In genomic region chr3:32638240-32638639, GRCm38 (mm10) we compare ENCODE assay signal across 14 mouse cellular contexts. TPM values are rescaled to one million over a fixed set of nuclear protein-coding genes. Genes with fewer than 3 reads are reported as not detected.
DNase-seq lines count a peak whose midpoint lies in the region; ATAC-seq lines count a peak whose summit lies in the region.
"Had no signal": no experiment of that assay in that cellular context is flagged by ENCODE, and none has a peak within 500 bp of the region (broad histone marks: within the 10 kb centered on the region; RNA-seq: fewer than 3 reads in every experiment).

No protein-coding gene starts in this region.

- DNase-seq in heart, adult 18-20 months = peak; percentile 38 to 72
- no peak for DNase-seq in heart, postnatal 36 days
- peak; percentile 39 for DNase-seq in Muller cell, postnatal 12 days (ENCODE audit: inconsistent ontology term)
- DNase-seq in kidney, postnatal 10 days = peak; percentile 59
- DNase-seq in urinary bladder, postnatal 25 days (ENCODE audit: low spot score) = no peak
- DNase-seq in embryo, embryonic 11 days = no peak
- DNase-seq: adrenal gland, postnatal 25 days; cerebellum, adult 8-10 months; retina, postnatal 1 day had no signal

- H3K4me2 ChIP-seq in heart, embryonic 15.5 days = no peak overlapping the region; the same call in 1 of the 2 replicates
- H3K4me2 ChIP-seq: embryonic facial prominence, embryonic 12.5 days; forebrain, embryonic 15.5 days had no signal

- H3K27me3 ChIP-seq in heart, embryonic 15.5 days = no peaks in the 10 kb centered on the region
- H3K27me3 ChIP-seq: embryonic facial prominence, embryonic 12.5 days; forebrain, embryonic 15.5 days had no signal

- peak; percentile 58 for ATAC-seq in heart, embryonic 15.5 days (replicated peaks; ENCODE audit: insufficient number of reproducible peaks, insufficient read depth, low FRiP score, low read depth)
- no peak for ATAC-seq in granulocyte monocyte progenitor cell, adult 5-6 weeks (replicated peaks; ENCODE audit: poor library complexity, severe bottlenecking)
- ATAC-seq: forebrain, embryonic 15.5 days had no signal

- intact Hi-C loops in heart, postnatal 36 days (cut with DNase I) = no loop called here

- no peak overlapping the region for H3K9ac ChIP-seq in heart, embryonic 15.5 days
- H3K9ac ChIP-seq: embryonic facial prominence, embryonic 12.5 days; forebrain, embryonic 15.5 days had no signal

- no peaks in the 10 kb centered on the region for H3K4me1 ChIP-seq in heart, embryonic 15.5 days (replicated peaks)
- H3K4me1 ChIP-seq: embryonic facial prominence, embryonic 12.5 days; forebrain, embryonic 15.5 days had no signal

- no peaks in the 10 kb centered on the region for H3K9me3 ChIP-seq in heart, embryonic 15.5 days (replicated peaks)
- H3K9me3 ChIP-seq: embryonic facial prominence, embryonic 12.5 days; forebrain, embryonic 15.5 days had no signal

- WGBS in heart, embryonic 15.5 days = 44% methylated on average over 8 of the region's 8 CpGs

- H3K27ac ChIP-seq in heart, embryonic 15.5 days = peak overlapping the region; percentile 47
- H3K27ac ChIP-seq: embryonic facial prominence, embryonic 12.5 days; forebrain, embryonic 15.5 days; macrophage had no signal

- no peak overlapping the region for H3K4me3 ChIP-seq in heart, embryonic 15.5 days
- H3K4me3 ChIP-seq: embryonic facial prominence, embryonic 12.5 days; forebrain, embryonic 15.5 days had no signal

- H3K36me3 ChIP-seq in heart, embryonic 15.5 days = no peaks in the 10 kb centered on the region
- H3K36me3 ChIP-seq: embryonic facial prominence, embryonic 12.5 days; forebrain, embryonic 15.5 days had no signal

RNA-seq across cellular contexts. Expression of gene Gnb4, which starts 21.9 kb away (rescaled TPM):
- 10 to 100 TPM; 12.1 to 13.5 TPM for total RNA-seq in heart, adult 18-20 months (2021)
- 10 to 100 TPM; 15.7 to 16.2 TPM for total RNA-seq in heart, postnatal 36 days (2021)
- polyA plus RNA-seq in heart, embryonic 15.5 days (2015; fragmentation: Nextera tagmentation; extraction: Ambion mirVana) = 56.5 and 62.2 TPM in 2 replicates
- 3.8 and 5.4 TPM in 2 replicates for total RNA-seq in granulocyte monocyte progenitor cell, adult 5-6 weeks (2014; fragmentation: Nextera tagmentation)
- 1.7 and 4.4 TPM in 2 replicates for total RNA-seq in granulocyte monocyte progenitor cell, adult 5-6 weeks (2017)

Comparison
In these comparisons a context has a peak if more than half of its experiments do, and no peak if none do; other contexts are left out.
1. DNase-seq: peak in heart, adult 18-20 months (2 of 2), Muller cell, postnatal 12 days (single experiment) and kidney, postnatal 10 days (single experiment); none in heart, postnatal 36 days (0 of 2), urinary bladder, postnatal 25 days (single experiment) and embryo, embryonic 11 days (single experiment).